Mouse (Mus musculus): ENCODE data around the gene Ankfy1. TPM values are rescaled to one million over a fixed set of nuclear protein-coding genes. Genes with fewer than 3 reads are reported as not detected.

Gene Ankfy1
- polyA plus RNA-seq, 1 experiment from 2014 or later: 5.0 TPM

- DNase-seq (no peak), ATAC-seq (no peak)
- H3K4me3 ChIP-seq (ENCODE audit: low read depth, low read length): no peak overlapping the region
- H3K4me1 ChIP-seq (ENCODE audit: insufficient read depth): peaks cover 10% of the 10 kb centered on the region
- no peaks in the 10 kb centered on the region for H3K36me3 ChIP-seq (replicated peaks; ENCODE audit: insufficient read depth, low read length)
- H3K9ac ChIP-seq (replicated peaks): no peak overlapping the region
- H3K9me3 ChIP-seq (ENCODE audit: low read length): no peaks in the 10 kb centered on the region
- no peak overlapping the region for H3K27ac ChIP-seq (ENCODE audit: low read depth)
- no peak for TF ChIP-seq EP300 (IDR thresholded peaks at IDR 0.05; ENCODE audit: low read depth)
- no peak for TF ChIP-seq CTCF (IDR thresholded peaks at IDR 0.05; ENCODE audit: low read depth)
- no peak overlapping the region for H3K4me2 ChIP-seq (ENCODE audit: low read depth, low read length)
- H3K27me3 ChIP-seq (ENCODE audit: insufficient read depth, low read length): no peaks in the 10 kb centered on the region
These were observed 108.3 kb downstream of the Ankfy1 start for GRCm38 (mm10) chr11:72798112-72798511.

DNA sequence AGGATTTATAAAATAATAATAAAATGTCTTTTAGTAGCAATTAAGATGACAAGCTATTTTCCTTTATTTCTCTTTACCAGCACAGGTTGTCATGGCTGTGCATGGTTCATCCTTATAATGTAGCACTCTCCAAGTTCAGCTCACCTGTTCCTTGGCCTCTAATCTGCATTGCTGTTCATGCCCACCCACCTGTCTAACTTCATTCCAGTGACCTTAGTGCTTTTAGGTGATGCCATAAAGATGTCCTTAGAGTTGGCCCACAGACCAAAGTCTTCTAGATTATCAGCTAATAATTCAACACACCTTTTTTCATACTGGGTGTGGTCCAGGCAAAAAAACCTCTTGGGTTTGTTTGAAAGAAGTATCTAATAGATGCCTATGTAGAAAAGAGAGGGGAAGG, 111.4 kb downstream of the Ankfy1 start:
- no peak for ATAC-seq
- no peak overlapping the region for H3K27ac ChIP-seq (ENCODE audit: low read depth)

GRCm38 (mm10) chr11:72803038-72803437, 113.2 kb downstream of the Ankfy1 start:
- H3K4me1 ChIP-seq (ENCODE audit: insufficient read depth): 0 out of 2 replicates have a peak, but pooled peaks cover 3% of the 10 kb centered on the region
- no peak for DNase-seq
- no peaks in the 10 kb centered on the region for H3K36me3 ChIP-seq (replicated peaks; ENCODE audit: insufficient read depth, low read length)
- H3K9me3 ChIP-seq (ENCODE audit: low read length): no peaks in the 10 kb centered on the region
- ATAC-seq: no peak
- no peak overlapping the region for H3K4me3 ChIP-seq (ENCODE audit: low read depth, low read length)
- WGBS (ENCODE audit: insufficient replicate concordance): 78% methylated on average over 3 of the region's 3 CpGs
- no peaks in the 10 kb centered on the region for H3K27me3 ChIP-seq (ENCODE audit: insufficient read depth, low read length)
- H3K27ac ChIP-seq (ENCODE audit: low read depth): no peak overlapping the region
- H3K9ac ChIP-seq (replicated peaks): no peak overlapping the region
- no peak for TF ChIP-seq CTCF (IDR thresholded peaks at IDR 0.05; ENCODE audit: low read depth)
- H3K4me2 ChIP-seq (ENCODE audit: low read depth, low read length): no peak overlapping the region

More for the DNA sequence above, 111.4 kb downstream of the Ankfy1 start:
- Histone ChIP-seq H3K36me3 (replicated peaks; ENCODE audit: insufficient read depth, low read length) (no peaks in the 10 kb centered on the region), H3K4me3 (ENCODE audit: low read depth, low read length) (no peak overlapping the region), H3K4me1 (ENCODE audit: insufficient read depth) (peaks cover 7% of the 10 kb centered on the region), H3K4me2 (ENCODE audit: low read depth, low read length) (no peak overlapping the region), H3K27me3 (ENCODE audit: insufficient read depth, low read length) (no peaks in the 10 kb centered on the region), H3K9me3 (ENCODE audit: low read length) (no peaks in the 10 kb centered on the region), H3K9ac (replicated peaks) (no peak overlapping the region)
- no peak for DNase-seq
- TF ChIP-seq EP300 (IDR thresholded peaks at IDR 0.05; ENCODE audit: low read depth) (no peak), CTCF (IDR thresholded peaks at IDR 0.05; ENCODE audit: low read depth) (no peak)

DNA sequence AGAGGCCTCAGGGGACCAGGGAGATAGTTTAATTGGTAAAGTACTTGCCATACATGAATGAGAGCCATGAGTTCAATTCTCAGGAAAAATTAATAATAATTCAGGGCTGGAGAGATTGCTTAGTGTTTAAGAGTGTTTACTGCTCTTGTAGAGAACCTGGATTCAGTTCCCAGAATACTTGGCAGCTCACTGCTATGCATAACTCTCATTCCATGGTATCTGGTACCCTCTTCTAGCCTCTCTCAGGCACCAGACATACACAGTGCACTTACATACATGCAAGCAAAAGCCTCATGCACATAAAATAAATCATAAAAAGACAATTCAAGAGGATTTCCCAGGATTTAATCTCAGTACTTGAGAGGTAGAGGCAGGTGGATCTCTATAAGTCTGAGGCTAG, 114.8 kb downstream of the Ankfy1 start:
- H3K4me2 ChIP-seq (ENCODE audit: low read depth, low read length): no peak overlapping the region
- H3K27ac ChIP-seq (ENCODE audit: low read depth): no peak overlapping the region
- no peak overlapping the region for H3K9ac ChIP-seq (replicated peaks)
- H3K36me3 ChIP-seq (replicated peaks; ENCODE audit: insufficient read depth, low read length): no peaks in the 10 kb centered on the region
- H3K4me1 ChIP-seq (ENCODE audit: insufficient read depth): 0 out of 2 replicates have a peak, but pooled peaks cover 3% of the 10 kb centered on the region
- TF ChIP-seq EP300 (IDR thresholded peaks at IDR 0.05; ENCODE audit: low read depth) (no peak), CTCF (IDR thresholded peaks at IDR 0.05; ENCODE audit: low read depth) (no peak)
- H3K9me3 ChIP-seq (ENCODE audit: low read length): no peaks in the 10 kb centered on the region
- H3K27me3 ChIP-seq (ENCODE audit: insufficient read depth, low read length): no peaks in the 10 kb centered on the region
- DNase-seq: no peak
- no peak for ATAC-seq
- no peak overlapping the region for H3K4me3 ChIP-seq (ENCODE audit: low read depth, low read length)

GRCm38 (mm10) chr11:72805232-72805631, 115.4 kb downstream of the Ankfy1 start:
- no peak for DNase-seq
- H3K27ac ChIP-seq (ENCODE audit: low read depth): no peak overlapping the region
- H3K4me3 ChIP-seq (ENCODE audit: low read depth, low read length): no peak overlapping the region
- 72% methylated on average over 3 of the region's 3 CpGs for WGBS (ENCODE audit: insufficient replicate concordance)
- no peaks in the 10 kb centered on the region for H3K9me3 ChIP-seq (ENCODE audit: low read length)
- 0 out of 2 replicates have a peak, but pooled peaks cover 3% of the 10 kb centered on the region for H3K4me1 ChIP-seq (ENCODE audit: insufficient read depth)
- H3K4me2 ChIP-seq (ENCODE audit: low read depth, low read length): no peak overlapping the region
- ATAC-seq: no peak
- no peaks in the 10 kb centered on the region for H3K27me3 ChIP-seq (ENCODE audit: insufficient read depth, low read length)
- no peaks in the 10 kb centered on the region for H3K36me3 ChIP-seq (replicated peaks; ENCODE audit: insufficient read depth, low read length)
- H3K9ac ChIP-seq (replicated peaks): no peak overlapping the region
- no peak for TF ChIP-seq CTCF (IDR thresholded peaks at IDR 0.05; ENCODE audit: low read depth)
- TF ChIP-seq EP300 (IDR thresholded peaks at IDR 0.05; ENCODE audit: low read depth): no peak

DNA sequence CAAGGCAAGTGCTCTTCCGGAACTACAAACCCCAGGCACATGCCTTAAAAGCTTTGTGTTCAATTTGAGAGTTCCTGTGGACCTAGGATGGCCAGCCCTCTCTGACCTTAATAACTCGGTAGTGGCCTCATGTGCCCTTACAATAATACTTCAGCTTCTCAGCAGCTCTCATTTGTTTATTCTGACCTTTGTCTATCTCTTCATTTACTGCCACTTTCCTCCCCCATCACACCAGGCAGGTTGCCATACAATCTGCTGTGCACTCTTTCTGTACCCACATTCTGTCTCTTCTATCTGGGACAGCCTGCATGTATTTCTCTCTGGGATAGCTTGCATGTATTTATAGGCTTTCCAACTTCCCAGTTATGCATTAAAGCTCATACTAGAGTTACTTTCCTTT, 116.8 kb downstream of the Ankfy1 start:
- Histone ChIP-seq H3K4me3 (ENCODE audit: low read depth, low read length) (no peak overlapping the region), H3K27me3 (ENCODE audit: insufficient read depth, low read length) (no peaks in the 10 kb centered on the region), H3K4me1 (ENCODE audit: insufficient read depth) (0 out of 2 replicates have a peak, but pooled peaks cover 3% of the 10 kb centered on the region), H3K36me3 (replicated peaks; ENCODE audit: insufficient read depth, low read length) (no peaks in the 10 kb centered on the region), H3K27ac (ENCODE audit: low read depth) (no peak overlapping the region), H3K9me3 (ENCODE audit: low read length) (no peaks in the 10 kb centered on the region), H3K9ac (replicated peaks) (no peak overlapping the region), H3K4me2 (ENCODE audit: low read depth, low read length) (no peak overlapping the region)
- WGBS (ENCODE audit: insufficient replicate concordance): 63% methylated on average over 2 of the region's 2 CpGs
- no peak for DNase-seq
- ATAC-seq: no peak
- TF ChIP-seq EP300 (IDR thresholded peaks at IDR 0.05; ENCODE audit: low read depth) (no peak), CTCF (IDR thresholded peaks at IDR 0.05; ENCODE audit: low read depth) (no peak)

DNA sequence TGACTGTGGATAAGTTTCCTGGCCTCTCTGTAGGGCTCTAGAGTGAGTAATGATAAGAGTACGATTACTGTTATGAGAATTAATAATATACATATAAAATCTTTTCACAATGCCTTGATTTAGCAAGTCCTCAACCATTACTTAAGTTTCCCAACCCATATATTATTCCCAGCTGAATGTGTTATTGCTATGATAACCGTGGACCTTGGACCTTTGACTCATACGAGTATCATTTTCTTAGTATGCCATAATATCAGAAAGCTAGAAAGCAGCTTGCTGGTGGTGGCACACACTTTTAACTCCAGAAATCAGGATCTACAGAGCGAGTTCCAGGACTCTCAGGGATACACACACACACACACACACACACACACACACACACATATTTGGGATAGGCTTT, 118.2 kb downstream of the Ankfy1 start:
- 0 out of 2 replicates have a peak, but pooled peaks cover 3% of the 10 kb centered on the region for H3K4me1 ChIP-seq (ENCODE audit: insufficient read depth)
- DNase-seq (no peak), ATAC-seq (no peak)
- no peak overlapping the region for H3K4me3 ChIP-seq (ENCODE audit: low read depth, low read length)
- no peaks in the 10 kb centered on the region for H3K27me3 ChIP-seq (ENCODE audit: insufficient read depth, low read length)
- no peaks in the 10 kb centered on the region for H3K36me3 ChIP-seq (replicated peaks; ENCODE audit: insufficient read depth, low read length)
- H3K4me2 ChIP-seq (ENCODE audit: low read depth, low read length): no peak overlapping the region
- no peak overlapping the region for H3K27ac ChIP-seq (ENCODE audit: low read depth)
- H3K9me3 ChIP-seq (ENCODE audit: low read length): no peaks in the 10 kb centered on the region
- no peak overlapping the region for H3K9ac ChIP-seq (replicated peaks)
- 84% methylated on average over 4 of the region's 4 CpGs for WGBS (ENCODE audit: insufficient replicate concordance)
- no peak for TF ChIP-seq EP300 (IDR thresholded peaks at IDR 0.05; ENCODE audit: low read depth)
